In genomic region chr15:93579899-93580298, GRCm38 (mm10) we compare ENCODE assay signal across 11 mouse cellular contexts. TPM values are rescaled to one million over a fixed set of nuclear protein-coding genes. Genes with fewer than 3 reads are reported as not detected.
DNase-seq lines count a peak whose midpoint lies in the region; ATAC-seq and TF ChIP-seq lines count a peak whose summit lies in the region.
"Had no signal": no experiment of that assay in that cellular context is flagged by ENCODE, and none has a peak within 500 bp of the region (broad histone marks: within the 10 kb centered on the region; RNA-seq: fewer than 3 reads in every experiment).

No protein-coding gene starts in this region.

- TF ChIP-seq CTCF in cerebellum, adult 2 months (IDR thresholded peaks at IDR 0.05; ENCODE audit: borderline replicate concordance, insufficient read depth, low read depth, low read length) = no peak
- peak; percentile 31; the same call in 1 of the 2 replicates for TF ChIP-seq CTCF in brain, embryonic 14.5 days (IDR thresholded peaks at IDR 0.05; ENCODE audit: borderline replicate concordance, extremely low read depth, insufficient read depth, insufficient read length)

- WGBS in cerebellum, adult 2 months = 35% methylated on average over 9 of the region's 9 CpGs

- no peaks in the 10 kb centered on the region; the same call in 1 of the 2 replicates for H3K27me3 ChIP-seq in cerebellum, adult 2 months (ENCODE audit: control insufficient read depth, insufficient read depth, low read length)
- H3K27me3 ChIP-seq: limb, embryonic 15.5 days had no signal

- H3K4me3 ChIP-seq in cerebellum, adult 2 months (replicated peaks; ENCODE audit: insufficient read depth, low read depth, low read length) = no peak overlapping the region
- H3K4me3 ChIP-seq: hindbrain, embryonic 10.5 days; limb, embryonic 15.5 days had no signal

- H3K27ac ChIP-seq in cerebellum, adult 2 months (ENCODE audit: insufficient read depth, low read length) = no peak overlapping the region
- H3K27ac ChIP-seq: hindbrain, embryonic 10.5 days; limb, embryonic 15.5 days had no signal

- H3K4me1 ChIP-seq in cerebellum, adult 2 months (ENCODE audit: control insufficient read depth, insufficient read depth, low read length) = no peaks in the 10 kb centered on the region
- H3K4me1 ChIP-seq: hindbrain, embryonic 10.5 days had no signal

- DNase-seq in cerebellum, postnatal 14 days = peak; percentile 27 to 39
- DNase-seq in cerebellum, adult 2 months = no peak
- DNase-seq in layer of hippocampus, adult 11-12 months (ENCODE audit: low spot score) = peak; percentile 63
- DNase-seq in layer of hippocampus, adult 9-10 months (ENCODE audit: low spot score) = no peak
- peak; percentile 80 for DNase-seq in brain, embryonic 14.5 days (ENCODE audit: low read depth)
- DNase-seq in lung, postnatal 10 days = peak; percentile 42
- DNase-seq in B cell, adult 2 months = no peak
- DNase-seq: cerebellum, adult 9-11 months had no signal

- no peak for ATAC-seq in monocyte, adult 5-6 weeks (replicated peaks; ENCODE audit: insufficient number of reproducible peaks, low FRiP score, low TSS enrichment, poor library complexity, severe bottlenecking)

- TF ChIP-seq POLR2A in cerebellum, adult 2 months (IDR thresholded peaks at IDR 0.05; ENCODE audit: borderline replicate concordance, insufficient read depth, low read length) = no peak
- no peak for TF ChIP-seq POLR2A in brain, embryonic 14.5 days (IDR thresholded peaks at IDR 0.05; ENCODE audit: borderline replicate concordance, extremely low read depth, insufficient read depth, insufficient read length, poor library complexity, severe bottlenecking)

RNA-seq across cellular contexts. Expression of gene Prickle1, which starts 15.8 kb away (rescaled TPM):
- polyA plus RNA-seq in cerebellum, adult 2 months (2012; rRNA removed) = 13.4 and 16.1 TPM in 2 replicates
- 6.1 and 10.4 TPM in 2 replicates for polyA plus RNA-seq in brain, embryonic 14.5 days (2012; rRNA removed)
- 0.19 TPM in 1 of 3 replicates, not detected in the others for total RNA-seq in monocyte, adult 5-6 weeks (2017)

Comparison
In these comparisons a context has a peak if more than half of its experiments do, and no peak if none do; other contexts are left out.
1. DNase-seq: peak in cerebellum, postnatal 14 days (2 of 2), layer of hippocampus, adult 11-12 months (single experiment), brain, embryonic 14.5 days (single experiment) and lung, postnatal 10 days (single experiment); none in cerebellum, adult 2 months (0 of 2), layer of hippocampus, adult 9-10 months (single experiment) and B cell, adult 2 months (0 of 2).